Mouse (Mus musculus) testis, postnatal 14 days (tissue): ENCODE measurements around the gene Echs1.

Experiments
- DNase-seq: peaks from one replicate; pipeline ENCODE4 v3.0.0; 2021; ENCODE audit warnings: low spot score

The Echs1 gene

GRCm38 (mm10) chr7:140060936-140061831, 55.1 kb downstream of the Echs1 start:
- no peak for DNase-seq

GRCm38 (mm10) chr7:140059601-140060000, 56.7 kb downstream of the Echs1 start:
- DNase-seq: no peak

- no peak for DNase-seq
These were observed 57.7 kb downstream of the Echs1 start for GRCm38 (mm10) chr7:140058528-140058927.

GRCm38 (mm10) chr7:140057413-140058407, 58.6 kb downstream of the Echs1 start:
- no peak for DNase-seq
